Mouse (Mus musculus) forebrain, embryonic 10.5 days (tissue): Measurements from ENCODE around the gene Prr7. TPM values are rescaled to one million over a fixed set of nuclear protein-coding genes. Genes with fewer than 3 reads are reported as not detected.

Experiments used
- DNase-seq: peaks from one replicate; pipeline ENCODE4 v3.0.0-alpha.2; 2017; ENCODE audit warnings: low spot score; ENCODE audit errors: extremely low spot score
- H3K27ac ChIP-seq: fragments of 300-500 bp; sonication (generic); 2 replicates; pipeline ENCODE4 v1.5.1; 2016; ENCODE audit warnings: mild to moderate bottlenecking
- H3K27me3 ChIP-seq: fragments of 300-500 bp; sonication (generic); 2 replicates; pipeline ENCODE4 v1.6.1; 2016; ENCODE audit warnings: mild to moderate bottlenecking; ENCODE audit not compliant: poor library complexity, severe bottlenecking
- H3K36me3 ChIP-seq: fragments of 300-500 bp; sonication (generic); replicated peaks from 2 replicates; pipeline ENCODE4 v1.6.1; 2016; ENCODE audit warnings: mild to moderate bottlenecking, moderate library complexity
- H3K4me1 ChIP-seq: fragments of 300-500 bp; sonication (generic); 2 replicates; pipeline ENCODE4 v1.6.1; 2016
- H3K4me3 ChIP-seq: fragments of 300-500 bp; sonication (generic); 2 replicates; pipeline ENCODE4 v1.5.1; 2016; ENCODE audit warnings: mild to moderate bottlenecking, moderate library complexity
- H3K9me3 ChIP-seq: fragments of 300-500 bp; sonication (generic); 2 replicates; pipeline ENCODE4 v1.6.1; 2016; ENCODE audit warnings: mild to moderate bottlenecking, moderate library complexity
- WGBS: fragments of 180-500 bp; shearing (Covaris S2); methylation state at CpG from one replicate; pipeline ENCODE4 v1.1.7; 2016; 5-methylcytosine and 5-hydroxymethylcytosine counted together
- polyA plus RNA-seq: library from polyadenylated mRNA; unstranded; fragments of >200 nt; fragmentation: Nextera tagmentation; extraction: Ambion mirVana; gene quantifications from 2 replicates; pipeline ENCODE4 v1.2.1, GENCODE M21; 2016

Prr7 gene
- polyA plus RNA-seq, 1 experiment from 2014 or later = 0.88 TPM

GRCm38 (mm10) chr13:55473961-55474360 is 9.9 kb downstream of the Prr7 start:
- Histone ChIP-seq H3K4me3 (peak overlapping the region; percentile 11; the same call in 1 of the 2 replicates), H3K27me3 (0 out of 2 replicates have a peak, but pooled peaks cover 14% of the 10 kb centered on the region), H3K27ac (peak overlapping the region; percentile 49; the same call in 1 of the 2 replicates), H3K4me1 (peaks cover 77% of the 10 kb centered on the region), H3K36me3 (peaks cover 61% of the 10 kb centered on the region), H3K9me3 (no peaks in the 10 kb centered on the region)
- 68% methylated on average over 11 of the region's 11 CpGs for WGBS
- DNase-seq = no peak

- Histone ChIP-seq H3K27ac (peak overlapping the region; percentile 70), H3K27me3 (0 out of 2 replicates have a peak, but pooled peaks cover 9% of the 10 kb centered on the region), H3K36me3 (peaks cover 68% of the 10 kb centered on the region), H3K4me3 (peak overlapping the region; percentile 21; the same call in 1 of the 2 replicates), H3K4me1 (peaks cover 71% of the 10 kb centered on the region), H3K9me3 (no peaks in the 10 kb centered on the region)
- peak; percentile 66 for DNase-seq
- WGBS = 51% methylated on average over 5 of the region's 5 CpGs
Measured at GRCm38 (mm10) chr13:55474621-55475069, 10.6 kb downstream of the Prr7 start.

- Histone ChIP-seq H3K27me3 (no peaks in the 10 kb centered on the region), H3K36me3 (peaks cover 79% of the 10 kb centered on the region), H3K4me3 (no peak overlapping the region), H3K4me1 (peaks cover 60% of the 10 kb centered on the region), H3K9me3 (no peaks in the 10 kb centered on the region), H3K27ac (no peak overlapping the region)
- 89% methylated on average over 5 of the region's 5 CpGs for WGBS
- DNase-seq = no peak
Measured at GRCm38 (mm10) chr13:55475750-55476149, 11.7 kb downstream of the Prr7 start.

- Histone ChIP-seq H3K4me1 (peaks cover 55% of the 10 kb centered on the region), H3K36me3 (peaks cover 84% of the 10 kb centered on the region), H3K4me3 (no peak overlapping the region), H3K9me3 (no peaks in the 10 kb centered on the region), H3K27me3 (no peaks in the 10 kb centered on the region), H3K27ac (no peak overlapping the region)
- WGBS = 97% methylated on average over 8 of the region's 8 CpGs
- DNase-seq = no peak
Measured at GRCm38 (mm10) chr13:55476256-55476655, 12.2 kb downstream of the Prr7 start.

- peaks cover 97% of the 10 kb centered on the region for H3K36me3 ChIP-seq
- DNase-seq = no peak
- no peak overlapping the region for H3K4me3 ChIP-seq
- no peaks in the 10 kb centered on the region for H3K9me3 ChIP-seq
- WGBS = 78% methylated on average over 16 of the region's 16 CpGs
- H3K27ac ChIP-seq = no peak overlapping the region
- no peaks in the 10 kb centered on the region for H3K27me3 ChIP-seq
- H3K4me1 ChIP-seq = peaks cover 45% of the 10 kb centered on the region
Measured at GRCm38 (mm10) chr13:55477492-55477891, 13.4 kb downstream of the Prr7 start.

- no peak for DNase-seq
- 47% methylated on average over 5 of the region's 5 CpGs for WGBS
- no peak overlapping the region for H3K4me3 ChIP-seq
- no peaks in the 10 kb centered on the region for H3K9me3 ChIP-seq
- no peaks in the 10 kb centered on the region for H3K27me3 ChIP-seq
- H3K4me1 ChIP-seq = peaks cover 45% of the 10 kb centered on the region
- H3K27ac ChIP-seq = no peak overlapping the region
- H3K36me3 ChIP-seq = peaks cover 100% of the 10 kb centered on the region
Measured at GRCm38 (mm10) chr13:55478036-55478435, 14.0 kb downstream of the Prr7 start.

- H3K27ac ChIP-seq = no peak overlapping the region
- no peak for DNase-seq
- peaks cover 45% of the 10 kb centered on the region for H3K4me1 ChIP-seq
Measured at GRCm38 (mm10) chr13:55479008-55479407, 14.9 kb downstream of the Prr7 start.

GRCm38 (mm10) chr13:55479929-55480328 is 15.9 kb downstream of the Prr7 start:
- Histone ChIP-seq H3K27me3 (no peaks in the 10 kb centered on the region), H3K9me3 (no peaks in the 10 kb centered on the region), H3K4me3 (no peak overlapping the region), H3K4me1 (peaks cover 45% of the 10 kb centered on the region), H3K27ac (no peak overlapping the region), H3K36me3 (peaks cover 88% of the 10 kb centered on the region)
- DNase-seq = no peak

More at GRCm38 (mm10) chr13:55479008-55479407, 14.9 kb downstream of the Prr7 start:
- H3K9me3 ChIP-seq = no peaks in the 10 kb centered on the region
- peaks cover 97% of the 10 kb centered on the region for H3K36me3 ChIP-seq
- no peak overlapping the region for H3K4me3 ChIP-seq
- H3K27me3 ChIP-seq = no peaks in the 10 kb centered on the region
- 84% methylated on average over 7 of the region's 7 CpGs for WGBS

GRCm38 (mm10) chr13:55482542-55482941 is 18.5 kb downstream of the Prr7 start:
- Histone ChIP-seq H3K4me1 (peaks cover 52% of the 10 kb centered on the region), H3K4me3 (no peak overlapping the region), H3K27me3 (no peaks in the 10 kb centered on the region), H3K27ac (peak overlapping the region; percentile 100), H3K9me3 (no peaks in the 10 kb centered on the region), H3K36me3 (peaks cover 76% of the 10 kb centered on the region)
- no peak for DNase-seq
- WGBS = 95% methylated on average over 7 of the region's 7 CpGs

- H3K27ac ChIP-seq = peak overlapping the region; percentile 100
- 63% methylated on average over 9 of the region's 9 CpGs for WGBS
- H3K36me3 ChIP-seq = peaks cover 71% of the 10 kb centered on the region
- H3K4me1 ChIP-seq = peaks cover 57% of the 10 kb centered on the region
- no peaks in the 10 kb centered on the region for H3K9me3 ChIP-seq
- no peak for DNase-seq
- peak overlapping the region; percentile 98 for H3K4me3 ChIP-seq
- H3K27me3 ChIP-seq = no peaks in the 10 kb centered on the region
Measured at GRCm38 (mm10) chr13:55483071-55483470, 19.0 kb downstream of the Prr7 start.

GRCm38 (mm10) chr13:55483593-55483992 is 19.5 kb downstream of the Prr7 start:
- DNase-seq = peak; percentile 71
- Histone ChIP-seq H3K4me1 (peaks cover 62% of the 10 kb centered on the region), H3K4me3 (peak overlapping the region; percentile 98), H3K9me3 (no peaks in the 10 kb centered on the region), H3K36me3 (peaks cover 66% of the 10 kb centered on the region), H3K27me3 (no peaks in the 10 kb centered on the region), H3K27ac (peak overlapping the region; percentile 100)
- 44% methylated on average over 15 of the region's 15 CpGs for WGBS

- 21% methylated on average over 7 of the region's 7 CpGs for WGBS
Measured at GRCm38 (mm10) chr13:55484520-55485088, 20.5 kb downstream of the Prr7 start.

GRCm38 (mm10) chr13:55486029-55486794 is 22.1 kb downstream of the Prr7 start:
- H3K4me1 ChIP-seq = peaks cover 72% of the 10 kb centered on the region
- peak overlapping the region; percentile 100 for H3K27ac ChIP-seq
- H3K9me3 ChIP-seq = no peaks in the 10 kb centered on the region
- H3K27me3 ChIP-seq = no peaks in the 10 kb centered on the region
- DNase-seq = no peak
- peaks cover 39% of the 10 kb centered on the region for H3K36me3 ChIP-seq
- H3K4me3 ChIP-seq = peak overlapping the region; percentile 98
- 42% methylated on average over 14 of the region's 14 CpGs for WGBS

More at GRCm38 (mm10) chr13:55484520-55485088, 20.5 kb downstream of the Prr7 start:
- H3K36me3 ChIP-seq = peaks cover 55% of the 10 kb centered on the region
- no peaks in the 10 kb centered on the region for H3K9me3 ChIP-seq
- H3K27me3 ChIP-seq = no peaks in the 10 kb centered on the region
- DNase-seq = no peak
- H3K4me1 ChIP-seq = peaks cover 69% of the 10 kb centered on the region
- H3K27ac ChIP-seq = peak overlapping the region; percentile 100
- H3K4me3 ChIP-seq = peak overlapping the region; percentile 98
